ENCODE assay signal across 28 mouse cellular contexts in genomic region chr6:118769792-118770191, GRCm38 (mm10).
DNase-seq lines count a peak whose midpoint lies in the region; ATAC-seq and TF ChIP-seq lines count a peak whose summit lies in the region.
"Had no signal": no experiment of that assay in that cellular context is flagged by ENCODE, and none has a peak within 500 bp of the region (broad histone marks: within the 10 kb centered on the region; RNA-seq: fewer than 3 reads in every experiment).

No protein-coding gene starts in this region.

- no peak overlapping the region for H3K9ac ChIP-seq in liver, embryonic 12.5 days
- H3K9ac ChIP-seq in liver, postnatal 0 days (replicated peaks): no peak overlapping the region
- no peak overlapping the region for H3K9ac ChIP-seq in ES-Bruce4 (ENCODE audit: low read depth, poor library complexity, severe bottlenecking)
- no peak overlapping the region for H3K9ac ChIP-seq in ES-E14 (ENCODE audit: insufficient read depth, low read depth, low read length, poor library complexity, severe bottlenecking)
- H3K9ac ChIP-seq: embryonic facial prominence, embryonic 13.5 days; embryonic facial prominence, embryonic 15.5 days; forebrain, embryonic 12.5 days had no signal

- no peak overlapping the region for H3K4me3 ChIP-seq in liver, embryonic 12.5 days
- H3K4me3 ChIP-seq in liver, postnatal 0 days (ENCODE audit: low read depth, low read length): no peak overlapping the region
- H3K4me3 ChIP-seq in ES-Bruce4 (ENCODE audit: low read depth, low read length) (no peak overlapping the region), ES-E14 (ENCODE audit: insufficient read depth in 1 of 2, low read depth in 1 of 2, low read length in 2 of 2, poor library complexity in 1 of 2, severe bottlenecking in 1 of 2) (no peak overlapping the region)
- H3K4me3 ChIP-seq: embryonic facial prominence, embryonic 13.5 days; embryonic facial prominence, embryonic 15.5 days; erythroblast, embryonic 14.5 days; forebrain, embryonic 10.5 days; forebrain, embryonic 12.5 days had no signal

- in situ Hi-C loops in ES-E14 (cut with MboI; ENCODE audit: low sequenced_read_pairs in 2 of 2, unreplicated experiment in 2 of 2): no loop called here

- no peak for TF ChIP-seq CTCF in liver, postnatal 0 days (IDR thresholded peaks at IDR 0.05; ENCODE audit: low read depth)
- no peak for TF ChIP-seq CTCF in ES-Bruce4 (IDR thresholded peaks at IDR 0.05; ENCODE audit: low read depth, low read length)

- DNase-seq in liver, postnatal 0 days: no peak
- DNase-seq in ES-E14 (ENCODE audit: low read depth, low spot score) (peak; percentile 25), ZHBTc4 (ENCODE audit: low read depth, low spot score) (peak; percentile 73)
- no peak for DNase-seq in kidney, adult 8-10 months
- DNase-seq in right cerebral cortex, postnatal 14 days: no peak
- DNase-seq: adrenal gland, adult 8-10 months; adrenal gland, postnatal 14 days; adrenal gland, postnatal 36 days; B cell, adult 2 months; cerebellum, adult 11 months; cerebellum, adult 8-10 months; cerebellum, adult 9-11 months; cerebellum, postnatal 14 days; cerebellum, postnatal 36 days; embryo, embryonic 11 days had no signal

- H3K27ac ChIP-seq in liver, embryonic 12.5 days: peak overlapping the region; percentile 22; the same call in 1 of the 2 replicates
- H3K27ac ChIP-seq in liver, postnatal 0 days (ENCODE audit: low read depth): no peak overlapping the region
- H3K27ac ChIP-seq in ES-Bruce4 (ENCODE audit: insufficient read depth, low read length) (peak overlapping the region; percentile 72), ES-E14 (ENCODE audit: insufficient read depth, low read depth, low read length, poor library complexity, severe bottlenecking) (no peak overlapping the region)
- H3K27ac ChIP-seq: embryonic facial prominence, embryonic 13.5 days; embryonic facial prominence, embryonic 15.5 days; forebrain, embryonic 10.5 days; forebrain, embryonic 12.5 days had no signal

- no peak for ATAC-seq in liver, embryonic 12.5 days
- ATAC-seq in liver, postnatal 0 days: no peak
- ATAC-seq in megakaryocyte, adult 5-6 weeks (ENCODE audit: poor library complexity, severe bottlenecking): no peak
- ATAC-seq: activated CD4-positive, CD25-positive, alpha-beta regulatory T cell, adult 4 months; forebrain, embryonic 14.5 days; forebrain, embryonic 16.5 days; Patski had no signal

- H3K36me3 ChIP-seq in liver, embryonic 12.5 days: no peaks in the 10 kb centered on the region
- no peaks in the 10 kb centered on the region for H3K36me3 ChIP-seq in liver, postnatal 0 days (replicated peaks; ENCODE audit: insufficient read depth, low read length)
- H3K36me3 ChIP-seq in ES-Bruce4 (ENCODE audit: control insufficient read depth, insufficient read depth, low read length, poor library complexity, severe bottlenecking) (no peaks in the 10 kb centered on the region), ES-E14 (ENCODE audit: control insufficient read depth, insufficient read depth, low read length, poor library complexity, severe bottlenecking) (no peaks in the 10 kb centered on the region)
- H3K36me3 ChIP-seq: forebrain, embryonic 10.5 days; forebrain, embryonic 12.5 days; G1E had no signal

- no peaks in the 10 kb centered on the region for H3K27me3 ChIP-seq in liver, embryonic 12.5 days (replicated peaks)
- H3K27me3 ChIP-seq in liver, postnatal 0 days (ENCODE audit: insufficient read depth, low read length): 0 out of 2 replicates have a peak, but pooled peaks cover 2% of the 10 kb centered on the region
- no peaks in the 10 kb centered on the region for H3K27me3 ChIP-seq in ES-Bruce4 (ENCODE audit: control insufficient read depth, insufficient read depth, low read length, poor library complexity, severe bottlenecking)
- H3K27me3 ChIP-seq: embryonic facial prominence, embryonic 13.5 days; embryonic facial prominence, embryonic 15.5 days; forebrain, embryonic 12.5 days; Patski had no signal

- WGBS in liver, embryonic 12.5 days (ENCODE audit: insufficient replicate concordance): 82% methylated on average over 8 of the region's 8 CpGs
- WGBS in liver, postnatal 0 days (ENCODE audit: insufficient replicate concordance): 88% methylated on average over 8 of the region's 8 CpGs

- H3K4me2 ChIP-seq in liver, embryonic 12.5 days: no peak overlapping the region
- H3K4me2 ChIP-seq in liver, postnatal 0 days (ENCODE audit: low read depth, low read length): no peak overlapping the region
- H3K4me2 ChIP-seq: embryonic facial prominence, embryonic 13.5 days; embryonic facial prominence, embryonic 15.5 days; forebrain, embryonic 12.5 days had no signal

- peaks cover 54% of the 10 kb centered on the region for H3K4me1 ChIP-seq in liver, embryonic 12.5 days
- H3K4me1 ChIP-seq in liver, postnatal 0 days (ENCODE audit: insufficient read depth): peaks cover 18% of the 10 kb centered on the region
- H3K4me1 ChIP-seq in ES-Bruce4 (ENCODE audit: control insufficient read depth, insufficient read depth, low read length) (no peaks in the 10 kb centered on the region), ES-E14 (ENCODE audit: control insufficient read depth in 2 of 2, insufficient read depth in 2 of 2, low read length in 2 of 2, poor library complexity in 1 of 2) (peaks cover 0 to 6% of the 10 kb centered on the region in 2 experiments; a peak in 2 of 4 replicates)
- H3K4me1 ChIP-seq: embryonic facial prominence, embryonic 13.5 days; embryonic facial prominence, embryonic 15.5 days; forebrain, embryonic 10.5 days; forebrain, embryonic 12.5 days had no signal

- no peak for TF ChIP-seq POLR2A in ES-Bruce4 (IDR thresholded peaks at IDR 0.05; ENCODE audit: insufficient read depth, low read length)

- no peak for TF ChIP-seq EP300 in liver, postnatal 0 days (IDR thresholded peaks at IDR 0.05; ENCODE audit: low read depth)
- TF ChIP-seq EP300 in ES-Bruce4 (IDR thresholded peaks at IDR 0.05; ENCODE audit: insufficient read depth, low read depth, low read length): no peak

- no peaks in the 10 kb centered on the region; the same call in 1 of the 2 replicates for H3K9me3 ChIP-seq in liver, embryonic 12.5 days (replicated peaks)
- no peaks in the 10 kb centered on the region for H3K9me3 ChIP-seq in liver, postnatal 0 days (ENCODE audit: low read length)
- H3K9me3 ChIP-seq in ES-Bruce4 (replicated peaks; ENCODE audit: control insufficient read depth, insufficient read depth, low read length, poor library complexity, severe bottlenecking) (peaks cover 6% of the 10 kb centered on the region; the same call in 1 of the 2 replicates), ES-E14 (ENCODE audit: control insufficient read depth, insufficient read depth, low read depth, low read length) (no peaks in the 10 kb centered on the region)
- H3K9me3 ChIP-seq: embryonic facial prominence, embryonic 13.5 days; embryonic facial prominence, embryonic 15.5 days; forebrain, embryonic 12.5 days had no signal

TF ChIP-seq in ES-E14, 5 proteins besides CTCF, POLR2A, EP300 and RAD21:
- TF ChIP-seq MAFK (IDR thresholded peaks at IDR 0.05; ENCODE audit: insufficient read depth, low read depth, low read length) (0 out of 2 replicates have a peak, but pooled peaks have one; percentile 22), ZC3H11A (IDR thresholded peaks at IDR 0.05; ENCODE audit: borderline replicate concordance, low read depth, low read length) (no peak)
TF ChIP-seq in ES-E14: peak in this region for 1.

Comparison
In these comparisons a context has a peak if more than half of its experiments do, and no peak if none do; other contexts are left out.
1. H3K27ac ChIP-seq: peak in liver, embryonic 12.5 days (single experiment) and ES-Bruce4 (single experiment); none in liver, postnatal 0 days (single experiment) and ES-E14 (single experiment).
2. DNase-seq: peak in ES-E14 (single experiment) and ZHBTc4 (single experiment); none in liver, postnatal 0 days (single experiment), kidney, adult 8-10 months (0 of 2) and right cerebral cortex, postnatal 14 days (single experiment).